Comparison of ENCODE assay signal across 8 mouse cellular contexts in genomic region chr4:123917548-123918140, GRCm38 (mm10). TPM values are rescaled to one million over a fixed set of nuclear protein-coding genes. Genes with fewer than 3 reads are reported as not detected.
DNase-seq lines count a peak whose midpoint lies in the region; ATAC-seq and TF ChIP-seq lines count a peak whose summit lies in the region.

4930535I16Rik (minus strand) TSS chr4:123918022.

- no peaks in the 10 kb centered on the region for H3K27me3 ChIP-seq in erythroblast, embryonic 14.5 days (ENCODE audit: control insufficient read depth)
- H3K27me3 ChIP-seq in hindbrain, embryonic 13.5 days: no peaks in the 10 kb centered on the region
- no peaks in the 10 kb centered on the region for H3K27me3 ChIP-seq in liver, embryonic 14.5 days (ENCODE audit: control insufficient read depth, insufficient read depth, low read length)

- H3K9ac ChIP-seq in hindbrain, embryonic 13.5 days: peak within 1 kb of the TSS; percentile 99
- H3K9ac ChIP-seq in liver, embryonic 14.5 days (replicated peaks): peak within 1 kb of the TSS; percentile 92

- H3K9me3 ChIP-seq in erythroblast, embryonic 14.5 days (ENCODE audit: control insufficient read depth, low read length): no peaks in the 10 kb centered on the region
- no peaks in the 10 kb centered on the region for H3K9me3 ChIP-seq in hindbrain, embryonic 13.5 days
- no peaks in the 10 kb centered on the region for H3K9me3 ChIP-seq in liver, embryonic 14.5 days (ENCODE audit: control insufficient read depth, low read length)

- 0% methylated on average over 45 of the region's 63 CpGs for WGBS in hindbrain, embryonic 13.5 days
- WGBS in liver, embryonic 14.5 days (ENCODE audit: insufficient replicate concordance): under 1% methylated on average over 63 of the region's 63 CpGs

- peak within 1 kb of the TSS; percentile 91 for H3K27ac ChIP-seq in hindbrain, embryonic 13.5 days
- H3K27ac ChIP-seq in liver, embryonic 14.5 days: peak within 1 kb of the TSS; percentile 63

- H3K4me1 ChIP-seq in erythroblast, embryonic 14.5 days (ENCODE audit: control insufficient read depth): peaks cover 28% of the 10 kb centered on the region
- peaks cover 29% of the 10 kb centered on the region for H3K4me1 ChIP-seq in hindbrain, embryonic 13.5 days (replicated peaks)
- H3K4me1 ChIP-seq in liver, embryonic 14.5 days (replicated peaks; ENCODE audit: control insufficient read depth in 2 of 2, insufficient read depth in 2 of 2, low read length in 1 of 2): peaks cover 11 to 16% of the 10 kb centered on the region in 2 experiments

- peaks cover 43% of the 10 kb centered on the region for H3K36me3 ChIP-seq in erythroblast, embryonic 14.5 days (ENCODE audit: control insufficient read depth)
- H3K36me3 ChIP-seq in hindbrain, embryonic 13.5 days: peaks cover 32% of the 10 kb centered on the region
- peaks cover 19% of the 10 kb centered on the region for H3K36me3 ChIP-seq in liver, embryonic 14.5 days (replicated peaks; ENCODE audit: control insufficient read depth, insufficient read depth, low read depth)

- TF ChIP-seq CTCF in liver, embryonic 14.5 days (IDR thresholded peaks at IDR 0.05; ENCODE audit: low read depth): no peak

- peak within 1 kb of the TSS; percentile 87 for H3K4me2 ChIP-seq in hindbrain, embryonic 13.5 days
- peak within 1 kb of the TSS; percentile 81 for H3K4me2 ChIP-seq in liver, embryonic 14.5 days (ENCODE audit: low read depth)

- DNase-seq in gastrocnemius, adult 18-20 months (ENCODE audit: low spot score): peak; percentile 8
- DNase-seq in gastrocnemius, postnatal 25 days: no peak
- peak; percentile 46 for DNase-seq in Muller cell, postnatal 12 days (ENCODE audit: inconsistent ontology term)
- peak in 1 of 3 experiments; percentile 54 for DNase-seq in liver, embryonic 14.5 days (ENCODE audit: low read depth in 3 of 3, low spot score in 3 of 3)
- peak; percentile 30 to 35 for DNase-seq in natural killer cell, adult 2 months (ENCODE audit: low spot score in 2 of 2)
- DNase-seq in left cerebral cortex, adult 8-10 months (ENCODE audit: low spot score in 2 of 2): no peak

- TF ChIP-seq EP300 in liver, embryonic 14.5 days (IDR thresholded peaks at IDR 0.05; ENCODE audit: low read depth): no peak

- ATAC-seq in hindbrain, embryonic 13.5 days (ENCODE audit: low FRiP score): peak; percentile 60
- ATAC-seq in liver, embryonic 14.5 days (ENCODE audit: insufficient read depth): peak; percentile 55

- H3K4me3 ChIP-seq in erythroblast, embryonic 14.5 days (replicated peaks): peak within 1 kb of the TSS; percentile 97
- peak within 1 kb of the TSS; percentile 100 for H3K4me3 ChIP-seq in hindbrain, embryonic 13.5 days
- peak within 1 kb of the TSS; percentile 73 to 92 for H3K4me3 ChIP-seq in liver, embryonic 14.5 days (ENCODE audit: insufficient read depth in 1 of 2, low read depth in 2 of 2, low read length in 2 of 2)

RNA-seq across cellular contexts. Expression of gene 4930535I16Rik, which starts in this region (rescaled TPM):
- total RNA-seq in gastrocnemius, adult 18-20 months (2021): not detected
- total RNA-seq in gastrocnemius, postnatal 25 days (2021): not detected
- not detected in 2 replicates for polyA plus RNA-seq in erythroblast, embryonic 14.5 days (2012)
- polyA plus RNA-seq in hindbrain, embryonic 13.5 days (2015; fragmentation: Nextera tagmentation; extraction: Ambion mirVana): not detected in 2 replicates
- polyA plus RNA-seq in liver, embryonic 14.5 days (2012; rRNA removed): not detected in 2 replicates
- not detected in 2 replicates for polyA plus RNA-seq in liver, embryonic 14.5 days (2014; fragmentation: Nextera tagmentation; extraction: Ambion mirVana)
- not detected for total RNA-seq in left cerebral cortex, adult 8-10 months (2022)

Comparison
In these comparisons a context has a peak if more than half of its experiments do, and no peak if none do; other contexts are left out.
1. Peak in DNase-seq in gastrocnemius, adult 18-20 months; RNA of the gene not detected or under 1 TPM.
2. Peak in ATAC-seq, H3K4me3 ChIP-seq, H3K27ac ChIP-seq, H3K9ac ChIP-seq and H3K4me2 ChIP-seq in hindbrain, embryonic 13.5 days; RNA of the gene not detected or under 1 TPM.
3. Peak in ATAC-seq, H3K4me3 ChIP-seq, H3K27ac ChIP-seq, H3K9ac ChIP-seq and H3K4me2 ChIP-seq in liver, embryonic 14.5 days; RNA of the gene not detected or under 1 TPM.
4. DNase-seq: peak in Muller cell, postnatal 12 days (single experiment) and natural killer cell, adult 2 months (2 of 2); none in gastrocnemius, postnatal 25 days (single experiment) and left cerebral cortex, adult 8-10 months (0 of 2).
5. Peak in every context shown above with its lines, with median percentiles within 50 percentile points of each other: H3K4me3 ChIP-seq.